Mouse (Mus musculus): ENCODE results near the gene Slc13a2.
A peak's percentile ranks its signal among the peaks of the same experiment; 100 is the strongest.

Slc13a2 gene

GRCm38 (mm10) chr11:78353081-78353480 lies 68.9 kb downstream of the Slc13a2 start:
- DNase-seq (ENCODE audit: low read depth) = peak; percentile 32

GRCm38 (mm10) chr11:78349441-78350358 lies 72.3 kb downstream of the Slc13a2 start:
- DNase-seq (ENCODE audit: low read depth) = no peak

GRCm38 (mm10) chr11:78348474-78348873 lies 73.5 kb downstream of the Slc13a2 start:
- no peak for DNase-seq (ENCODE audit: low read depth)

- DNase-seq (ENCODE audit: low read depth) = no peak
These were observed 74.1 kb downstream of the Slc13a2 start for GRCm38 (mm10) chr11:78347908-78348307.

All from induced T-regulatory cell, adult 2 months (primary cell).